Mouse (Mus musculus) CH12F3 (cell line): ENCODE results near the gene Itgb8.

Experiments
- in situ Hi-C: fragments of 300-500 bp; cut with MboI; formaldehyde crosslinking; loops from 2 replicates; pipeline ENCODE4 v1.14.3; 2020; ENCODE audit warnings: low sequenced_read_pairs

Gene Itgb8

GRCm38 (mm10) chr12:119209384-119210072 is 29.1 kb downstream of the Itgb8 start:
- in situ Hi-C loops: no loop called here

- in situ Hi-C loops: no loop called here
Observed at GRCm38 (mm10) chr12:119207464-119207801, 31.2 kb downstream of the Itgb8 start.

- in situ Hi-C loops: no loop called here
Observed at GRCm38 (mm10) chr12:119206711-119207463, 31.7 kb downstream of the Itgb8 start.

GRCm38 (mm10) chr12:119204411-119204810 is 34.2 kb downstream of the Itgb8 start:
- in situ Hi-C loops: no loop called here

- in situ Hi-C loops: no loop called here
Observed at GRCm38 (mm10) chr12:119202766-119203165, 35.8 kb downstream of the Itgb8 start.

GRCm38 (mm10) chr12:119195145-119195544 is 43.5 kb downstream of the Itgb8 start:
- in situ Hi-C loops: no loop called here

- in situ Hi-C loops: no loop called here
Observed at GRCm38 (mm10) chr12:119189814-119190213, 48.8 kb downstream of the Itgb8 start.

- in situ Hi-C loops: no loop called here
Observed at GRCm38 (mm10) chr12:119185441-119185840, 53.2 kb downstream of the Itgb8 start.

GRCm38 (mm10) chr12:119182215-119182924 is 56.2 kb downstream of the Itgb8 start:
- in situ Hi-C loops: no loop called here

- in situ Hi-C loops: no loop called here
Observed at GRCm38 (mm10) chr12:119176017-119176416, 62.6 kb downstream of the Itgb8 start.

GRCm38 (mm10) chr12:119169828-119170539 is 68.6 kb downstream of the Itgb8 start:
- in situ Hi-C loops: no loop called here

- in situ Hi-C loops: no loop called here
Observed at GRCm38 (mm10) chr12:119169143-119169542, 69.5 kb downstream of the Itgb8 start.

- in situ Hi-C loops: no loop called here
Observed at GRCm38 (mm10) chr12:119165115-119165514, 73.5 kb downstream of the Itgb8 start.

- in situ Hi-C loops: no loop called here
Observed at GRCm38 (mm10) chr12:119164672-119165071, 73.9 kb downstream of the Itgb8 start.

- in situ Hi-C loops: no loop called here
Observed at GRCm38 (mm10) chr12:119164176-119164575, 74.4 kb downstream of the Itgb8 start.

GRCm38 (mm10) chr12:119160786-119161185 is 77.8 kb downstream of the Itgb8 start:
- in situ Hi-C loops: no loop called here

GRCm38 (mm10) chr12:119159254-119159933 is 79.2 kb downstream of the Itgb8 start:
- in situ Hi-C loops: no loop called here

GRCm38 (mm10) chr12:119157686-119158085 is 80.9 kb downstream of the Itgb8 start:
- in situ Hi-C loops: no loop called here

- in situ Hi-C loops: no loop called here
Observed at GRCm38 (mm10) chr12:119157068-119157467, 81.5 kb downstream of the Itgb8 start.

GRCm38 (mm10) chr12:119155566-119155965 is 83.0 kb downstream of the Itgb8 start:
- in situ Hi-C loops: no loop called here

- in situ Hi-C loops: no loop called here
Observed at GRCm38 (mm10) chr12:119150956-119151355, 87.6 kb downstream of the Itgb8 start.
